Mouse (Mus musculus) frontal cortex, postnatal 36 days (tissue): ENCODE measurements around the gene Pde8b.

Experiments used
- DNase-seq, 2 experiments: peaks; one replicate each; pipeline ENCODE4 v3.0.0; 2022; ENCODE audit warnings: low spot score in 2 of 2

The Pde8b gene

GRCm38 (mm10) chr13:95081082-95081481, 169.1 kb downstream of the Pde8b start:
- DNase-seq = peak; percentile 49 to 64

GRCm38 (mm10) chr13:95078492-95078891, 171.6 kb downstream of the Pde8b start:
- DNase-seq = no peak

DNA sequence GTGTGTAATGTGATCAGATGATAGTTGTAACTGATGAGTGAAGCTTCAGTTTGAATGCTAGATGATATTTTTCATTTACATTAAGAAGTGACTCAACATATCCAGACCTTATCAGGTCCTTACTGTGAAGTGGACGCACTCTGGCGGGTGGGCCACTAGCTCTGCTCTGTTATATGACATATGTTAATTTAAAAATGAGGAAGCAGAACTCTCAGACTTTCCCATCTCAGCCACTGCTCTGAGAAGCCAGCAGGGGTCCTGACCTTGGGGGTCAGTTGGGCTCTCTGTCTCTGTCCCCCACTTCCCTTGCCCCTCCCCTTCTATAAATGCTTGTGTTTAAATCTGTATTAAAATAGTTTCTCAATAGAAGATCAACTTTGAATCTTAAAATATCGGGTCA, 172.4 kb downstream of the Pde8b start:
- DNase-seq = no peak

DNA sequence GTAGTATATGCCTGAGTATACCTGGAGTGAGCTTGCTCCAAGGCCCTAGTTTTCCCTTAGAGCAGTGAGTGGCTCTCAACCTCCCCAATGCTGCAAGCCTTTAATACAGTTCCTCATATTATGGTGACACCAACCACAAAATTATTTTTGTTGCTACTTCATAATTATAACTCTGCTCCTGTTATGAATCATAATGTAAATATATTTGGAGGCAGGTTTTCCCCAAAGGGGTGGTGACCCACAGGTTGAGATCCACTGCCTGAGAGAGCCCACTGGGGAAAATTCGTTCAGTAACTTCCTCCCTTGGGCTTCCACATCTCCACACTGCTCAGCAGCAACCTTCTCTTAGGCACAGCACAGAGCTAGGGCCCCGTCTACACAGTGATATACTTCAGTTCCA, 174.0 kb downstream of the Pde8b start:
- DNase-seq = no peak

- DNase-seq = no peak
These were observed 176.5 kb downstream of the Pde8b start for GRCm38 (mm10) chr13:95073445-95074172.

DNA sequence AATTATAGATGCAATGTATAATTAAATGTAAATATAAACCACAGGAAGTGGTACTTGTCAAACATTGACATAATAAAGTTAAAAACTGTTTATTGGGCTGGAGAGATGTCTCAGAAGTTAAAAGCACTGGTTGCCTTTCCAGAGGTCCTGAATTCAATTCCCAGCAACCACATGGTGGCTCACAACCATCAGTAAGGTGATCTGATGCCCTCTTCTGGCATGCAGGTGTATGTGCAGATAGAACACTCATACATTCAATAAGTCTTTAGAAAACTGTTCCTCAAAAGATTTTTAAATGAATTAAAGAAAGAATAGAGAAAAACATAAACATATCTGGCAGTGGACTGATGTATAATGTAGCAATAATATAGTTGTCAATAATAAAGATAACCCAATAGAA, 179.9 kb downstream of the Pde8b start:
- DNase-seq = no peak

GRCm38 (mm10) chr13:95067854-95068253, 182.3 kb downstream of the Pde8b start:
- DNase-seq = no peak

DNA sequence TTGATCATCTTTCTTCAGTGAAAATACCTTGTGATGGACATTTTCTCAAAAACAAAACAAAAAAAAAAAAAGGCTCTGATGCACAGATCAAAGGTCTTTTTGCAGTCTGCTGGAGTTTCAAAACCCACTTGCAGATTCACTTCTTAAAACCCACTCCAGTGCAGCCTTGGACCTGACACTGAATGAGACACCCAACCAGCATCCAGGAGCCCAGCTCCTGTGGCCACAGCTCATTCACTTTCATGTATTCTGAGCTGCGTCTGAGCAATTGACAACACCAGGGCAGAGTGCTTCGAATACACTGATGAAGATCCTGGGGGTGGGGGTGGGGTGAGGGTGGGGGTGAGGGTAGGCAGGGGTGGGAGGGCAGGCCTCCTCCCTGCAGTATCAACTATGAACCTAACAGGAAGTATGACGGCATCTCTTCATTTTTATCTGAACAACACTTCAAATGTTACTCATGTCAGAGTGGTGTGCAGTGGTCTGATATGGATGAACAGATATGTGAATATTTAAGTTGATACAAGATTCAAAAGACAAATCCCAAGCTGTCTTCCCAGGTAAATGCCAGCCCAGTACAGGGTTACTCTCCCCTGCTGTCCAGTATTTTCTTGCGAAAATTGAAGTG, 186.6 kb downstream of the Pde8b start:
- DNase-seq = no peak

DNA sequence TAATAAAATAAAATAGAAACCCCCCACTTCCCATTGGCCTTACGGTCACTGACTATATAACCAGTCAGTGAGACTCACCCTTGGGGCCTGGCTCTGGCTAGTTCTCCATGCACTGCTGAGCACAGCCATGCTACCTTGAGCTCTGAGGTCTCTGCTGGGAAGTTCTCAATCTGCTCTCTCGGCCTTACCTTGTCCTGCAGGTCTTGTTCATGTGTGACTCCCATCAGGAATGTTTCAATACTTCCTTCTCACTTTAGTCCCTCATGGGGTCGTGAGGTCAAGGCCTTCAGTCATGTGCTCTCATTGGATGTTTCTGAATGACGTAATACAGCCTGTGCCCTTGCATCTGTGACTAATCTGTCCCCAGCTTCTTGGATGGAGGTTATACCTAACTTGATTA, 191.3 kb downstream of the Pde8b start:
- DNase-seq = no peak

DNA sequence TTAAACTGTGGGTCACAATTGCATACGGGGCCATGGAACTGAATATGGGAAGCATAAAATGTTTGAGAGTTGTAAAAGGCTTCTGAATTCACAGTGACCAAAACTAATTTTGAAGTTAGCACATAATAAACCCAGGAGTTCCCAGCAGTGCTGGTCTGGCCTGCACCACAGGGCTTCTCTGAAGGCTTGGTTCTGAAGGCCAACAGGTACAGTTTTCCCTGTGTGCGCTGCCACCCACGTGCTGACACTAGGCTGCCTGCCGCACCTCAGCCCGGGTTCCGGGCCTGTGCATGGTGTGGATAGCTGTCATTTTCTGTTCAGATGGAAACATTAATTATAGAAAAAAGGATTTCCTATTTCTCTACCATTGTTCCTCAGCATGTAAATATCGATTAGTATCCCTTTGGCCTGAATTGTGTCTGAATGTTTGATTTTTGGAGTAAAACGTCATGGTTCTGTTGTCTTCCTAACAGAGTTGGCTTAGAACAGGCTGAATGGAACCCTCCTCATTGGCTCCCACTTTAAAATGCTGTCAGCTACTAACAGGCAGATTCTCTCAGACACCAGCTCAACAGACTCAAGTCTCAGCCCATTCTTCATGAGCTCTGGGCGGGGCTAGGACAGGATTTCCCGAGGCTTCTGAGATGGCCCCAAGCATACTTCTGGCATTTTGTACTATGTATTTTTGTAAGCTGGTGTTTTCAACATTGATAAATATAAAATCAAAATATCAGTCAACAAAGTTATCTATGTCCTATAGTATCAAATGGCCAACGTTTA, 193.4 kb downstream of the Pde8b start:
- DNase-seq = no peak

GRCm38 (mm10) chr13:95055742-95056388, 194.3 kb downstream of the Pde8b start:
- DNase-seq = no peak

GRCm38 (mm10) chr13:95052421-95052820, 197.7 kb downstream of the Pde8b start:
- DNase-seq = no peak

DNA sequence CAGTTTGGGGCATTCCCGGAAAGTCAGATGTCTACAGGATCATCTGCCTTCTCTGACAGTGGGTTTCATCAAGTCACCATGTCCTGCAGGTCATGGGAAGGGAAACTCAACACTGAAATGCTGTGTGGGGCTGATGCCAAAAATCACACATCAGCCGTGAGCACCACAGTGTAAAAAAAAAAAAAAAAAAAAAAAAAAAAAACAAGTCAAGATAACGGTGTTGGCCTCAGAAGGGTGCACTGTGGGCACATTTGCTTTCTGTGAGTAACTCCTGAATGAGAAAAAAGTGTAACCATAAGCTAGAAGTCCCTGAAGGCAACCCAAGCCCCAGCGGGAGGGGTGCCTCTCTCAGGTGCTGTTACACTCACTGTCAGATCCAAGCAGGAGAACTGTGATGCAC, 199.7 kb downstream of the Pde8b start:
- DNase-seq = no peak

DNA sequence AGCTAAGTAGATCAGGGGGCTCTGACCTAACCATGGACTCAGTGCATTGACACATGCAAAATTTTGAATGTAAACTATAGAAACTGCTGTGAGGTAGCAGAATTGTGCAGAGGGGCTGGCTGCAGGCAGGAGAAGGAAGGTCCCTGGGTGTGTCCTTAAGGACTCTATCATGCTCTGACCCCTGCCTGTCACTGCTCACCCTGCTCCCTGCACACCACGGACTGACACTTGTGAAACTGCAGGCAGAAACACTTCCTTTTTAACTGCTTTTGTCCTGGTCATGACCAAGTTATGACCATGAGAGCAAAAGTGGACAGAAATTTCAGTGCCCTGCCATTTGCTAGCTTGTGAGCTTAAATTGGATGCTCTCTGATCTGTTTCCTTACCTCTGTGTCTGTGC, 206.0 kb downstream of the Pde8b start:
- DNase-seq = no peak

DNA sequence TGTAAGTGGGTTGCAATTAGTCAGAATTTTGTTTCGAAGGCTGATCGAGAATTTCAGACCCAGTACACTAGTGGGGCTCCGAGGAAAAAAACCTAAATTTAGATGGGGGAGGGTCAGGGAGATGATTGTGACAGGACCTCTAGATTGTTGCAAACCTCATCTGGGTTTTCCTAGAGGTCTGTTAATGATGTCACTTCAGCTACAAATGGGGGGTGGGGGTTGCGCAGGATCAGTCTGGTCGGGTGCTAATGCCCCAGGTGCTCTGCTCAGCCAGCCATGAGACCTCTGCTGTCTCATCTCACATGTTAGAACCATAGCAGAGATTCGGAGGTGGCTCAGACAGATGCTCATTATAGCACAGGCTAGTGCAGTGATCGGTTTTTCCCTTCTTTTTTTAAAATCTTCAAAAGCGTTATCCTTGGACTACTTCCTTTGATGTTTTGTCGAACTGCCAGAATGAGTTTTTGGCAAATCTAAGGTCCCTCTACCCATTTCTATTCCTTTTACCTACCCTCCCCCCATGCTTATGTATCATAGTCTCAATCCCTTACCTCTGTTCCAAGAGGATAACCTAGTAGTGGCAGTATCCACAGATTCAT, 209.9 kb downstream of the Pde8b start:
- no peak for DNase-seq

DNA sequence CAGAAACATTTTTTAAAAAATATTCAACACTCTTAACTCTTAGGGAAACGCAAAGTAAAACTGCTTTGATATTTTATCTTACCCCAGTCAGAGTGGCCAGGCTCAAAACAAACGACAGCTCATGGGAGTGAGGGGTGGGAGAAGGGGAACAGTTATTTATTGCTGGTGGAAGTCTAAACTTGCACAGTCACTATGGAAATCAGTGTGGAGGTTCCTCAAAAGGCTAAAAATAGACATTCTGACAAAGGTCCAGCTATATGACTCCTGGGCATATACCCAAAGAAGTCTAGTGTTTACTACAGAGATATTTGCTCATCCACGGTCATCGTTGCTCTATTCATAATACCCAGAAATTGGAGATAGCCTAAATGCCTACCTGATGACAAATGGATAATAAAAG, 211.9 kb downstream of the Pde8b start:
- DNase-seq = no peak

GRCm38 (mm10) chr13:95034715-95035114, 215.4 kb downstream of the Pde8b start:
- DNase-seq = peak; percentile 42 to 81

GRCm38 (mm10) chr13:95034094-95034493, 216.0 kb downstream of the Pde8b start:
- no peak for DNase-seq

- no peak for DNase-seq
These were observed 217.2 kb downstream of the Pde8b start for GRCm38 (mm10) chr13:95032973-95033372.

DNA sequence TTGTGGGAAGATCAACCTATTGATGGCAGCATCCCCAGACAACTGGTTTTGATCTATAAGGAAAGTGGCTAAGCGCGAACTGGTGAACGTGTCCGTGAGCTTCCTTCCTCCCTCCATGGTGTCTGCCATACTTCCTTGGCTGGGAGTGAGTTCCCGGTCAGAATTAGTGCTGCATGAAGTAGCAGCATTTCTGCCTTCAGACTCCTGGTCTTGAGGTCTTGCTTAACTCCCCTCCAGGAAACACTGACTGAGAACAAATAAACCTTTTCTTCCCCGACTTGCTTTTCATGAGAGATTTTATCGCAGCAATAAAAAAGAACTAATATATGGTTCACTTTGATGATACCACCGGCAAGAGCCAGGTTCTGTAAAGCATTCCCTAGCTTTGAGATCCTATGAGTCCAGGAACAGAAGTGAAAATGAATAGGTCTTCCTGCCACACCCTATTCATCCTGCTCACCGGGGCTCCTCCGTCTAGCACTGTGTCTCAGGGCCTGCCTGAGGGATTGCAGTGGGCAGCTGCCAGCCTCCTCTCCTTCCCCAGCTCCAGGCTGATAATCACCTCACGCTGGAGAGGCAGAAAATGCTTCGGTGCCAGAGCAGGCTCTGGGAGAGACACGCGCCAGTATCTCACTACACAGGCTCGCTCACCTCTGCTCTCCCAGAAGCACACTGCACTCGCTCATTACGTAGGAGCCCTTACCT, 217.9 kb downstream of the Pde8b start:
- DNase-seq = no peak

DNA sequence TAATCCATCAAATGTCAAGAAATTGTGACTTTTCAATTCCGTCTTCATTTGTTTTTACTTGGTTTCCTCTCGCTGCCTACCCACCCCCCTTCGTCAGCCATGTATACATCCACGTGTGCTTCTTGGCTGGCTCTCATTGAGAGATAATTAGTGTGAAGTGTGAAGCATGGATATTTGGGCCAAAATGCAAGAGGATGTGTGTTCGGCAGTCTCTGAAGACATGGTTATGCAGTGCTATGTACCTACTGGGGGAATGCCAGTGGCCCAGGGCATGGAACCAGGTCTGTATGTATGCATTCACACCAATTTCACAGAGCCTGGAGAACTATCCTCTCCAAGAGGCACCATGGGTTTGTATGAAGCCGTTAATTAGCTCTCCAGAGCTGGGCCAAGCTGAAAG, 219.3 kb downstream of the Pde8b start:
- no peak for DNase-seq
